Mouse (Mus musculus): Measurements from ENCODE around the gene Tmem8b. TPM values are rescaled to one million over a fixed set of nuclear protein-coding genes. Genes with fewer than 3 reads are reported as not detected.
A peak's percentile ranks its signal among the peaks of the same experiment; 100 is the strongest.

Gene Tmem8b
- polyA plus RNA-seq, 1 experiment from 2014 or later = 4.4 TPM

- DNase-seq (ENCODE audit: low spot score, missing footprints) = no peak
- Histone ChIP-seq H3K4me2 (peak overlapping the region; percentile 15; the same call in 1 of the 2 replicates), H3K9me3 (ENCODE audit: control insufficient read depth, low read length) (no peaks in the 10 kb centered on the region), H3K36me3 (ENCODE audit: control insufficient read depth, insufficient read depth, low read length) (no peaks in the 10 kb centered on the region), H3K9ac (ENCODE audit: low read length) (no peak overlapping the region), H3K27me3 (ENCODE audit: control insufficient read depth, insufficient read depth, low read length) (peaks cover 12% of the 10 kb centered on the region), H3K4me1 (ENCODE audit: control insufficient read depth, insufficient read depth, low read length) (peaks cover 21% of the 10 kb centered on the region), H3K4me3 (ENCODE audit: low read depth, low read length) (no peak overlapping the region), H3K27ac (ENCODE audit: low read depth, low read length) (no peak overlapping the region)
- WGBS = 84% methylated on average over 8 of the region's 8 CpGs
- no peak for ATAC-seq (ENCODE audit: low FRiP score)
These were observed 35.5 kb upstream of the Tmem8b start for GRCm38 (mm10) chr4:43633296-43633695.

GRCm38 (mm10) chr4:43633736-43634135, 35.0 kb upstream of the Tmem8b start:
- Histone ChIP-seq H3K27ac (ENCODE audit: low read depth, low read length) (no peak overlapping the region), H3K4me3 (ENCODE audit: low read depth, low read length) (no peak overlapping the region), H3K27me3 (ENCODE audit: control insufficient read depth, insufficient read depth, low read length) (peaks cover 11% of the 10 kb centered on the region), H3K9ac (ENCODE audit: low read length) (no peak overlapping the region), H3K4me1 (ENCODE audit: control insufficient read depth, insufficient read depth, low read length) (peaks cover 21% of the 10 kb centered on the region), H3K36me3 (ENCODE audit: control insufficient read depth, insufficient read depth, low read length) (no peaks in the 10 kb centered on the region), H3K9me3 (ENCODE audit: control insufficient read depth, low read length) (no peaks in the 10 kb centered on the region), H3K4me2 (peak overlapping the region; percentile 15; the same call in 1 of the 2 replicates)
- WGBS = 92% methylated on average over 2 of the region's 2 CpGs
- DNase-seq (ENCODE audit: low spot score, missing footprints) = no peak
- ATAC-seq (ENCODE audit: low FRiP score) = no peak

- H3K36me3 ChIP-seq (ENCODE audit: control insufficient read depth, insufficient read depth, low read length) = no peaks in the 10 kb centered on the region
- no peak overlapping the region for H3K4me3 ChIP-seq (ENCODE audit: low read depth, low read length)
- no peak overlapping the region for H3K9ac ChIP-seq (ENCODE audit: low read length)
- no peaks in the 10 kb centered on the region for H3K9me3 ChIP-seq (ENCODE audit: control insufficient read depth, low read length)
- H3K4me1 ChIP-seq (ENCODE audit: control insufficient read depth, insufficient read depth, low read length) = peaks cover 21% of the 10 kb centered on the region
- DNase-seq (ENCODE audit: low spot score, missing footprints) = no peak
- H3K4me2 ChIP-seq = no peak overlapping the region
- no peak overlapping the region for H3K27ac ChIP-seq (ENCODE audit: low read depth, low read length)
- WGBS = 85% methylated on average over 7 of the region's 7 CpGs
- no peak for ATAC-seq (ENCODE audit: low FRiP score)
- H3K27me3 ChIP-seq (ENCODE audit: control insufficient read depth, insufficient read depth, low read length) = peaks cover 11% of the 10 kb centered on the region
These were observed 34.0 kb upstream of the Tmem8b start for GRCm38 (mm10) chr4:43634621-43635374.

- ATAC-seq (ENCODE audit: low FRiP score) = no peak
- 81% methylated on average over 6 of the region's 6 CpGs for WGBS
- no peak overlapping the region for H3K9ac ChIP-seq (ENCODE audit: low read length)
- H3K27ac ChIP-seq (ENCODE audit: low read depth, low read length) = no peak overlapping the region
- H3K27me3 ChIP-seq (ENCODE audit: control insufficient read depth, insufficient read depth, low read length) = peaks cover 11% of the 10 kb centered on the region
- H3K36me3 ChIP-seq (ENCODE audit: control insufficient read depth, insufficient read depth, low read length) = no peaks in the 10 kb centered on the region
- no peak overlapping the region for H3K4me3 ChIP-seq (ENCODE audit: low read depth, low read length)
- DNase-seq (ENCODE audit: low spot score, missing footprints) = no peak
- H3K9me3 ChIP-seq (ENCODE audit: control insufficient read depth, low read length) = no peaks in the 10 kb centered on the region
- peaks cover 14% of the 10 kb centered on the region for H3K4me1 ChIP-seq (ENCODE audit: control insufficient read depth, insufficient read depth, low read length)
- H3K4me2 ChIP-seq = no peak overlapping the region
These were observed 32.0 kb upstream of the Tmem8b start for GRCm38 (mm10) chr4:43636751-43637150.

GRCm38 (mm10) chr4:43640076-43640475, 28.7 kb upstream of the Tmem8b start:
- H3K4me3 ChIP-seq (ENCODE audit: low read depth, low read length) = no peak overlapping the region
- no peak overlapping the region for H3K9ac ChIP-seq (ENCODE audit: low read length)
- no peak overlapping the region for H3K27ac ChIP-seq (ENCODE audit: low read depth, low read length)
- H3K9me3 ChIP-seq (ENCODE audit: control insufficient read depth, low read length) = no peaks in the 10 kb centered on the region
- ATAC-seq (ENCODE audit: low FRiP score) (no peak), DNase-seq (ENCODE audit: low spot score, missing footprints) (no peak)
- 75% methylated on average over 9 of the region's 9 CpGs for WGBS
- H3K4me1 ChIP-seq (ENCODE audit: control insufficient read depth, insufficient read depth, low read length) = no peaks in the 10 kb centered on the region
- H3K36me3 ChIP-seq (ENCODE audit: control insufficient read depth, insufficient read depth, low read length) = no peaks in the 10 kb centered on the region
- H3K4me2 ChIP-seq = no peak overlapping the region
- H3K27me3 ChIP-seq (ENCODE audit: control insufficient read depth, insufficient read depth, low read length) = no peaks in the 10 kb centered on the region

- Histone ChIP-seq H3K9me3 (ENCODE audit: control insufficient read depth, low read length) (no peaks in the 10 kb centered on the region), H3K27ac (ENCODE audit: low read depth, low read length) (no peak overlapping the region), H3K36me3 (ENCODE audit: control insufficient read depth, insufficient read depth, low read length) (no peaks in the 10 kb centered on the region), H3K4me1 (ENCODE audit: control insufficient read depth, insufficient read depth, low read length) (no peaks in the 10 kb centered on the region), H3K4me3 (ENCODE audit: low read depth, low read length) (no peak overlapping the region), H3K9ac (ENCODE audit: low read length) (no peak overlapping the region), H3K4me2 (no peak overlapping the region), H3K27me3 (ENCODE audit: control insufficient read depth, insufficient read depth, low read length) (no peaks in the 10 kb centered on the region)
- WGBS = 86% methylated on average over 6 of the region's 6 CpGs
- DNase-seq (ENCODE audit: low spot score, missing footprints) = no peak
- ATAC-seq (ENCODE audit: low FRiP score) = no peak
These were observed 28.3 kb upstream of the Tmem8b start for GRCm38 (mm10) chr4:43640491-43640890.

GRCm38 (mm10) chr4:43649783-43650182, 19.0 kb upstream of the Tmem8b start:
- no peak overlapping the region for H3K4me2 ChIP-seq

GRCm38 (mm10) chr4:43652726-43653125, 16.0 kb upstream of the Tmem8b start:
- DNase-seq (ENCODE audit: low spot score, missing footprints) = no peak
- no peaks in the 10 kb centered on the region for H3K36me3 ChIP-seq (ENCODE audit: control insufficient read depth, insufficient read depth, low read length)
- H3K4me2 ChIP-seq = peak overlapping the region; percentile 40
- no peak for ATAC-seq (ENCODE audit: low FRiP score)
- H3K9ac ChIP-seq (ENCODE audit: low read length) = no peak overlapping the region
- no peak overlapping the region for H3K4me3 ChIP-seq (ENCODE audit: low read depth, low read length)
- no peak overlapping the region for H3K27ac ChIP-seq (ENCODE audit: low read depth, low read length)
- H3K9me3 ChIP-seq (ENCODE audit: control insufficient read depth, low read length) = no peaks in the 10 kb centered on the region; the same call in 1 of the 2 replicates
- peaks cover 12% of the 10 kb centered on the region for H3K4me1 ChIP-seq (ENCODE audit: control insufficient read depth, insufficient read depth, low read length)
- H3K27me3 ChIP-seq (ENCODE audit: control insufficient read depth, insufficient read depth, low read length) = no peaks in the 10 kb centered on the region
- 89% methylated on average over 4 of the region's 4 CpGs for WGBS

More at GRCm38 (mm10) chr4:43649783-43650182, 19.0 kb upstream of the Tmem8b start:
- Histone ChIP-seq H3K9ac (ENCODE audit: low read length) (no peak overlapping the region), H3K4me1 (ENCODE audit: control insufficient read depth, insufficient read depth, low read length) (peaks cover 7% of the 10 kb centered on the region), H3K27me3 (ENCODE audit: control insufficient read depth, insufficient read depth, low read length) (no peaks in the 10 kb centered on the region), H3K36me3 (ENCODE audit: control insufficient read depth, insufficient read depth, low read length) (no peaks in the 10 kb centered on the region), H3K27ac (ENCODE audit: low read depth, low read length) (no peak overlapping the region), H3K4me3 (ENCODE audit: low read depth, low read length) (no peak overlapping the region), H3K9me3 (ENCODE audit: control insufficient read depth, low read length) (no peaks in the 10 kb centered on the region; the same call in 1 of the 2 replicates)
- DNase-seq (ENCODE audit: low spot score, missing footprints) = peak; percentile 78
- 93% methylated on average over 3 of the region's 3 CpGs for WGBS
- no peak for ATAC-seq (ENCODE audit: low FRiP score)

GRCm38 (mm10) chr4:43653161-43654015, 15.4 kb upstream of the Tmem8b start, which contains the start of gene Spag8:
Spag8 (minus strand) TSS chr4:43653594.
- no peak within 1 kb of the TSS for H3K27ac ChIP-seq (ENCODE audit: low read depth, low read length)
- 13% methylated on average over 24 of the region's 24 CpGs for WGBS
- H3K4me3 ChIP-seq (ENCODE audit: low read depth, low read length) = peak within 1 kb of the TSS; percentile 25
- H3K36me3 ChIP-seq (ENCODE audit: control insufficient read depth, insufficient read depth, low read length) = no peaks in the 10 kb centered on the region
- H3K9me3 ChIP-seq (ENCODE audit: control insufficient read depth, low read length) = no peaks in the 10 kb centered on the region; the same call in 1 of the 2 replicates
- ATAC-seq (ENCODE audit: low FRiP score) (no peak), DNase-seq (ENCODE audit: low spot score, missing footprints) (peak; percentile 93)
- H3K4me1 ChIP-seq (ENCODE audit: control insufficient read depth, insufficient read depth, low read length) = peaks cover 12% of the 10 kb centered on the region
- H3K9ac ChIP-seq (ENCODE audit: low read length) = peak within 1 kb of the TSS; percentile 42; the same call in 1 of the 2 replicates
- H3K27me3 ChIP-seq (ENCODE audit: control insufficient read depth, insufficient read depth, low read length) = 0 out of 2 replicates have a peak, but pooled peaks cover under 1% of the 10 kb centered on the region
- peak within 1 kb of the TSS; percentile 40 for H3K4me2 ChIP-seq
